Mouse (Mus musculus): ENCODE measurements around the gene Acsl5.
A peak's percentile ranks its signal among the peaks of the same experiment; 100 is the strongest.

Gene Acsl5

DNA sequence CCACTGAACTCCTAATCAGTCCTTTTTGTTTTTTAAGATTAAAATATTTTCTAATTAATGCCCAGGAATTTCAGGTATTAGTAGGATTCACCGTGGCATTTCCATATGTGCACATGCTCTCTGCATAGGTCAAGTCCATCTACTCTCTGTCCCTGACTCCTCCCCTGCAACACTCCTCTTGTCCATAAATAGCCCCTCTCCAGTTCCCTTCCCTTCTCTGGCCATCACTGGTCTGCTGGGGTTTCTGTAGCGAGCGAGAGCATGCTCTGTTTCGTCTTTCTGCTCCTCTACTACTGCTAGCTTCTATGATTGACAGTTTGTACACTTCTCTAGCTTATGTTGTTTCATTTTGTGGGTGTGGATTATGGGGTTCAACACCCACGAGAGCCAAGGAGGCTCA lies 80.0 kb downstream of the Acsl5 start:
- no peak for DNase-seq (ENCODE audit: low read depth, low spot score)

DNA sequence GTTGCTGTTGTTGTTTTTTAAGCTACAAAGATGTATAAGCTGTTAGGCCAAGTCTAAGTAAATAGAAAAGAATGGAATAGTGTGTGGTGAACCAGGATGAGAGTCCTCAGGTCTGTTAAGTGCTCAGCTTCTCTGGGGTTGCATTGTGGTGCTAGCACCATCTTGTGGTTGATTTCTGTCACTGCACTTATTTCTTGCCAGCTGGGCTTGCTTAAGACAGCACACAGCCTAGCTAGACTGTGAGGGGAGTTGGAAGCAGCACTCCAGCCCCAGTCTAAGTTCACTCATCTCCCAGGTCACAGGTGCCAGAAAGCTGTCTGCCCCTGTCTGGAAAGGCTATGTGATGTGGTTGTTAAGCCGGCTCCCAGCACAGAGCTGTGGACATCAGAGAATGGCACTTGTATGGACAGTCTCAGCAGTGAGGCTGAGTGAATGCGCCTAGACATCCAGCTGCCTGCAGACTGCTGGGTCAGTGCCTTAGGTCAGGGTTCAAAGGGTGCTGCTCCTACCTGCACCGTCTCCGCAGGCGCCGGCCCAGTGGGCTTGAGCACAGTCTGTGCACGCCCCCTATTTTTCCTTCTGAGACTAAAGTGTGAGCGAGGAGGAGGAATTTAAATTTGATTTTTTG lies 81.0 kb downstream of the Acsl5 start:
- DNase-seq (ENCODE audit: low read depth, low spot score) = peak; percentile 57

DNA sequence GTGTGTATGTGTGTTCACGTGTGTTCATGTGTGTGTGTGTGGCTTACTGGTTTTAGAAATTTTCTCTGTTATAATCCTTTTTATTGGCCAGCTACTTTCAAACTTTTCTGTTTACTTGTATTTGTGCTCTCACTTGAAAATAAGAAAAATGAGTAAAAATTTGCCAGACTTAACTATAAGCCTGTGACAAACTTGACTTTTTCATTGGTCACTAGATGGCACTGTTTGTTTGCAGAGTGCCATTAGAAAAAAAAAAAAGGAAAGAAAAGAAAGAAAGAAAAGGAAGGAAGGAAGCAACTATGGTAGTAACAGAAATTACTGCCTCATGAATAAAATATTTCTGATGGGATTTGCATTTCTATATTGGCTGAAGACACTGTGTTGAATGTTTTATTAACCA lies 84.1 kb downstream of the Acsl5 start:
- peak; percentile 28 for DNase-seq (ENCODE audit: low read depth, low spot score)

DNA sequence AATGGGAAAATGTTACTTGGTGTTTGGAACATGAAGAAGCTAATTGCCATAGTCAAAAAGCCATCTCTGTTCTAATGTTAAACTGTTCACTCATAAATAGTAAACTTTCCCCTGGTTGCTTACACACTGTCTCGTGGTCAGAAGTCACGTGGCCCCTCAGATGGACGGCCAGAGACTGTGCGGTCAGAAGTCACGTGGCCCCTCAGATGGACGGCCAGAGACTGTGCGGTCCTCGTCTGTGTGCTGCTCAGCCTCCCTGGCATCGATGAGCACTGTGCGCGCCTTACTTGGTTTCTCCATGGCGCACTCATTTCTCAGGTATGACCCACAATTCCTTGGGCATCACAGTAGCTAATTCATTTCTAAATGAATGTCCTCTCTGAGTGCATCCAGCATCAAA lies 84.7 kb downstream of the Acsl5 start:
- no peak for DNase-seq (ENCODE audit: low read depth, low spot score)

DNA sequence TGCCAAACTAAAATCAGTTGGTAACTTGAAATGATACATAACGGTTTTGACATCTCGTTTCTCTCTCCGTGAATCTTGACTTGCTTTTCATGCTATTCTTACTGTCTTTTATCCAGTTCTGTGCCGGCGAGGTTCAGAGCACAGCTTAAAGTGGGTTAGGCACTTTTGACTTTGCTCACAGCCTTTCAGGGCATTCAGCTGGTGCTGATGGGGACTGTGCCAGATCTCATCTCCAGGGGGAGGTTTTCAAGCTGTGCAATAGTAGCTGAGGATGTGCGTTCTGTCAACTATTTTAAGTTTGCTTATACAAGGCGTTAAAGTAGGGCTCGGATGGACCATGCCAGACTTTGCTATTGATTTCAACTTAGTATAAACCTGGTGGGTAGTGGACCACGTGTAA lies 85.3 kb downstream of the Acsl5 start:
- DNase-seq (ENCODE audit: low read depth, low spot score) = no peak

DNA sequence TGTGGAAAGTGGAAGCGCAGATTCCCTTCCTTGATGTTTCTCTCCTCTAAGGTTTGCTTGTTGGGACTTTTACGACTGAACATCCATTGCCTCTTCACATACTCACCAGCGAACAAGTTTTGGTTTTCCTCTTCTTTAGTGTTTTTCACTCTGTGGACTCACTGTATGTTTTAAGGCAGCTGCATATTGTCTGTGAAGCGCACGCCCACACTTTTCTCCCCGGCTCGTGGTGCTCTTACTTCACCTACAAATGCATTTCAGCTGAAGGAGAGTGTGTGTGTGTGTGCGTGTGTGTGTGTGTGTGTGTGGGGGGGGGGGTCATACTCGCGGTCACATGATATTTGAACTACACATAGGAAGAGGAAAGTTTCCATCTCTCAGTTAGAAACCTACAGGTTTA lies 85.9 kb downstream of the Acsl5 start:
- no peak for DNase-seq (ENCODE audit: low read depth, low spot score)

DNA sequence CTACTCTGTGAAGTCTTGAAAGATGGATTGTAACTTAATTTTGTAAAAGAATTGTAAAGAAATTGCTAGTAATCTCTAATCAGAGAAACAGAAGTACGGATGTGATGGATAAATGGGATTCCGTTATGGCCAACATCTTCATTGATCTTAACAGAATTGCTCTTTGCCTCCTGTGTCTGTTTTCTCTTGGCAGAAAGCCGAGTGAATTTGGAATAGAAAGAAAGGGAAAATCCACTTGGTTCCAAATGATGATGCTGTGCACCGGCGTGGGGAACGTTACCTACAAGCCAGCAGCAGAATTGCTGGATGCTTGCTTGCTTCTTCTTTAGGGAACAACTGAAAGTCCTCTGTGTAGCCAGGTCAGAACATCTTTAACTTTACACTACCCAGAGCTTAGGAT lies 88.8 kb downstream of the Acsl5 start:
- no peak for DNase-seq (ENCODE audit: low read depth, low spot score)

DNA sequence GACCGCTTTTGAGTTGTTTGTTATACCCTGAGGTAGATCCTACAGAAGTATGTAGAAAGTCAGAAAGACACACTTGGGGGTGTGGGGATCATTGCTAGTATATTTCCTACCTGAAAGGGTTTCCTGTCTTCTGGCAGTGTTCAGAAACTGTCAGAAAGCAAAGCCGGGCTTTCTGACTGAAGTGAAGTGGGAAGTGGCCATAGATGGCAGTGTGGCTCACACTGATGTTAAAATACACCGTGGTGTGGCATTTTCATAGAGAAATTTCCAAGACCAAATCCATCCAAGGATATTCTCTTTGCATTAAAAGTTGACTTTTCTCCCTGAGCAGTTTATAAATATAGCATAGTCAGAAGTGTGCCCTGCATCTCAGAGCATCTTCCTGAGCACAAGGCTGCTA lies 89.6 kb downstream of the Acsl5 start:
- no peak for DNase-seq (ENCODE audit: low read depth, low spot score)

DNA sequence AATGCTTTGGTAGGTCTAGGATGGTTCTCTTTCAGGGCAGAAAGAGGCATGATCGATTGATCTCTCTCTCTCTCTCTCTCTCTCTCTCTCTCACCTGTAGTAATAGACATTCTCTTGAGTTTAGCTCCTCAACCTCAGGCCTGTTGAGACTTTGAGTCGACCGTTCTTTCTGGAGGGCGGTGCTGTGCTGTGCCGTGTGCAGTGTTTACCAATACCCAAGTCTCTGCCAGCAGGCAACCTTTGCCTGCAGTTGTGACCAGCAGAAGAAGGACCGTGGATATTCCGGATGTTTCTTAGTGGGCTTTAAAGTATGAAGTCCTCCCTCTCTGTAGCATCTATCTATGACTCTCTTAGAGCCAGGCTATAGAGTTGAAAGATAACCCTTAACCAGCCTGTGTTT lies 90.7 kb downstream of the Acsl5 start:
- DNase-seq (ENCODE audit: low read depth, low spot score) = no peak

DNA sequence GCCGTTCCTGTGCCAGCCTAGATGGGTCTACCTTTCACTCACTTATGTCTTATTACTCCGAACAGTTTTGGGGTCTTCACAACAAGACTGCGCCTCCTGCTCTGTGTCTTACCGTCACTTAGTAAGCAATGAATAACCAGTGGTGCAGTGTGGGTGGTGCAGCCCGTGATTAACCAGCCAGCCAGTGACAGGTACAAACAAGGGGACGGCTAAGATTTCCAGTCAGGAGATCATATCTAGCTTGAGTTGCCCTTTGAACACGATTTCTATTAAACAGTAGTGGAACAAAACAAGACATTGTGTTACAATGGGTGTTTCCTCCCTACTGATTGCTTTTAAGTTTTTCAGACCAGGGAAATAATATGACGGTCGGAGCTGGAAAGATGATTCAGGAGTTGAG lies 91.5 kb downstream of the Acsl5 start:
- no peak for DNase-seq (ENCODE audit: low read depth, low spot score)
